Mouse (Mus musculus) lung, postnatal 0 days (tissue): Measurements from ENCODE around the gene Nfkb2.

Source experiments
- CTCF ChIP-seq: IDR thresholded peaks from 2 replicates; pipeline ENCODE4 v1.5.1; 2016; ENCODE audit warnings: antibody characterized with exemption, mild to moderate bottlenecking
- EP300 ChIP-seq: IDR thresholded peaks from 2 replicates; pipeline ENCODE4 v1.6.1; 2016; ENCODE audit warnings: antibody characterized with exemption, mild to moderate bottlenecking, control low read depth

DNA sequence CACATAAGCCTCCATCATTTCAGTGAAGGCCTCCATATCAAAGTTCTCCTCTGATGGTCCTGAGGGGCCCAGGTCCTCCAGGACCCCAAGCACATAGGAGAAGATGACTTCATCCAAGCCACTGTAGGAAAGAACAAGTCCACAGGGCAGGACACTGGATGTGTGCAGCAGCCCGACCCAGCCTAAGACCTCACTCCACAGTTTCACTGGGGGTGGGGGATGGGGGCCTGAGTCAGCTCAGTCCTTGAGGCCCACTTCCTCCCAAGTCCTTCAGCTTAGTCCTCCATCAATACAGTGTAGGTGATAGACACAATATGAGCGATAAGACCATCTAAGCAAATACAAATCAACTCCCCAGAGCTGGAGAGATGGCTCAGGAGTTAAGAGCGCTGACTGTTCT lies 27.8 kb downstream of the Nfkb2 start:
- TF ChIP-seq CTCF (no peak), EP300 (no peak)
